Mouse (Mus musculus) activated CD4-positive, CD25-positive, alpha-beta regulatory T cell, adult 4 months (primary cell): ENCODE results near the gene Olfr1246. TPM values are rescaled to one million over a fixed set of nuclear protein-coding genes. Genes with fewer than 3 reads are reported as not detected.
"Not testable (repeated sequence)": the region's sequence is repeated elsewhere in the genome, so short reads cannot be mapped to it uniquely, and the experiment has no call there.

Experiments
- ATAC-seq: one replicate; pipeline ENCODE4 v1.8.0; 2017
- polyA plus RNA-seq, 2 experiments: library from polyadenylated mRNA; unstranded; fragments of 100-300 nt; shearing (Covaris generic); gene quantifications; one replicate each; pipeline ENCODE4 v1.2.1; 2017

Gene Olfr1246
- not detected for polyA plus RNA-seq

DNA sequence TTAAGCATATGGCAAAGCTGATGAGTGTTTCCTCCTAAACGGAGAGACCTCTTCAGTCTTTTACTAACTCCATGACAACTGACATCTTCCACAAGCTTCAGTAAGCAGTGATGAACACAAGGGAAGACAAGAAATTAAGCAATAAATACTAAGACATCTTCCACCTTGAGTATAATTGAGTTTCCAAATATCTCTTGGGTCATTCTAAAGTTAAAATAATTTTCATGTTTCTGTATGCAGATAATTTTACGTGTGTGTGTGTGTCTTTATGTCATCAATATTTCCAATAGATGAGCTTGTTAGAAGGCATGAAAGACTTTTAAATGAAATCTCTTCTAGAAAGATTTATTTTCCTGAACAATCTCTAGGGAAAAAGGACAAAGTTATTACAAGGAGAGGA lies at the start of gene Olfr1246:
Olfr1246 (minus strand) TSS at position 101 of the 400 bp plus-strand sequence.
- ATAC-seq: no peak

GRCm38 (mm10) chr2:89634883-89635282 lies 41.9 kb upstream of the Olfr1246 start, which contains the start of gene Olfr1249:
Gene Olfr1249 (minus strand): TSS chr2:89634983.
- ATAC-seq: no peak

DNA sequence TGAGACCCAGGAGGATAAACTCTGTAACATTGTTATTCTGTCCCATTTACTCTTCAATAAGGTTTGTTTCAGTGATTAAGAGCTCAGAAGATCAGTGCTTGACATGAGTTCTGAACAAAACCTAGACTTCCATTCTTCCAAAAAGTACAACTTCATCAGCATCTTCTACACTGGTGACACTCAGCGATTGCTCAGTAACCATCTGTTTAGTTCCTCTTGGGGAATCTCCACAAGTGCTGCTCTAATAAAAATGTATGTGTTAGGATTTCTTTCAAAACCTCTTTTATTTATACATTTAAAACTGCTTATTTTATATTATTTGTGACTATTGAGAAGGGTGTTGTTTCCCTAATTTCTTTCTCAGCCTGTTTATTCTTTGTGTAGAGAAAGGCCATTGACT lies 25.2 kb upstream of the Olfr1246 start, which contains the start of gene Olfr1248:
Olfr1248 (minus strand) TSS at position 101 of the 400 bp plus-strand sequence.
- ATAC-seq: not testable (repeated sequence)

DNA sequence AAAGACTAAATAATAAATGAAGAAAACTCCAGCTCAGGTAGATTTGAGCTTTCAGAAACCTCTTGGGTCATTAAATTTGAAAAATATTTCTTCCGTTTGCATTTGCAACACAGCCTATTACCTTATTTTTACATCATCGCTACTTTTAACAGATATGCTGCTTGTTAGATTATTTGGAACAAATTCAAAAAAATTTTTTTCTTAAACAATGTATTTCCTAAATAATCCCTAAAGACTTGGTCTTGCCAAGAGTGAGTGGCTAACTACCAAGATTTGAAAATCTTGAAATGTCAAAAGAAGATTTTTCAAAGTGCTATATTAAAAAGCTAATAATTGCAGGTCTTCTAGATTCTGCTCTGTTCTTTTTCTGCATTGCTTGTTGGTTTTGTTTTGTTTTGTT lies 21.1 kb upstream of the Olfr1246 start, which contains the start of gene Olfr1247:
Olfr1247 (minus strand) TSS at position 101 of the 400 bp plus-strand sequence.
- ATAC-seq: no peak

- no peak for ATAC-seq
Observed at GRCm38 (mm10) chr2:89578347-89578746, 14.6 kb downstream of the Olfr1246 start, which contains the start of gene Olfr1245. Gene Olfr1245 (minus strand): TSS chr2:89578447.

- not testable (repeated sequence) for ATAC-seq
Observed at GRCm38 (mm10) chr2:89562706-89563105, 30.3 kb downstream of the Olfr1246 start.

GRCm38 (mm10) chr2:89544516-89544915 lies 48.4 kb downstream of the Olfr1246 start:
- ATAC-seq: no peak

- no peak for ATAC-seq
Observed at GRCm38 (mm10) chr2:89539923-89540322, 53.0 kb downstream of the Olfr1246 start.

Other genes starting within 250 kb of the Olfr1246 start
- gene Olfr1234, start 228.3 kb downstream of the Olfr1246 start, polyA plus RNA-seq: not detected
- gene Olfr1238, start 183.5 kb downstream of the Olfr1246 start, polyA plus RNA-seq: not detected
- gene Olfr1239, start 172.8 kb downstream of the Olfr1246 start, polyA plus RNA-seq: not detected
- not detected for gene Olfr1240, start 150.2 kb downstream of the Olfr1246 start, polyA plus RNA-seq
- not detected for gene Olfr1241, start 106.0 kb downstream of the Olfr1246 start, polyA plus RNA-seq
- gene Olfr1242, start 94.8 kb downstream of the Olfr1246 start, polyA plus RNA-seq: not detected
- gene Olfr1243, start 61.7 kb downstream of the Olfr1246 start, polyA plus RNA-seq: not detected
- not detected for gene Olfr1245, start 14.7 kb downstream of the Olfr1246 start, polyA plus RNA-seq
- under 1 TPM in 1 of 2 experiments, not detected in 1; 0.18 TPM for gene Olfr1247, start 21.0 kb upstream of the Olfr1246 start, polyA plus RNA-seq
- gene Olfr1248, start 25.1 kb upstream of the Olfr1246 start, polyA plus RNA-seq: not detected
- gene Olfr1249, start 41.8 kb upstream of the Olfr1246 start, polyA plus RNA-seq: not detected
- not detected for gene Olfr1250, start 68.3 kb upstream of the Olfr1246 start, polyA plus RNA-seq
- not detected for gene Olfr1251, start 78.8 kb upstream of the Olfr1246 start, polyA plus RNA-seq
- not detected for gene Olfr1252, start 131.9 kb upstream of the Olfr1246 start, polyA plus RNA-seq
- not detected for gene Olfr1253, start 163.9 kb upstream of the Olfr1246 start, polyA plus RNA-seq
- gene Olfr1254, start 200.5 kb upstream of the Olfr1246 start, polyA plus RNA-seq: not detected
- gene Olfr1255, start 218.9 kb upstream of the Olfr1246 start, polyA plus RNA-seq: not detected
- not detected for gene Olfr1256, start 248.4 kb upstream of the Olfr1246 start, polyA plus RNA-seq